Mouse (Mus musculus) heart, embryonic 10.5 days (tissue): ENCODE measurements around the gene Col18a1. TPM values are rescaled to one million over a fixed set of nuclear protein-coding genes. Genes with fewer than 3 reads are reported as not detected.

Experiments
- DNase-seq: peaks from one replicate; pipeline ENCODE4 v3.0.0-alpha.2; 2017; ENCODE audit warnings: low spot score
- H3K27ac ChIP-seq: fragments of 300-500 bp; sonication (generic); 2 replicates; pipeline ENCODE4 v1.5.1; 2016; ENCODE audit warnings: mild to moderate bottlenecking
- H3K27me3 ChIP-seq: fragments of 300-500 bp; sonication (generic); 2 replicates; pipeline ENCODE4 v1.6.1; 2016; ENCODE audit warnings: mild to moderate bottlenecking; ENCODE audit not compliant: poor library complexity, insufficient read depth, severe bottlenecking
- H3K36me3 ChIP-seq: fragments of 300-500 bp; sonication (generic); 2 replicates; pipeline ENCODE4 v1.6.1; 2016; ENCODE audit warnings: mild to moderate bottlenecking, moderate library complexity
- H3K4me1 ChIP-seq: fragments of 300-500 bp; sonication (generic); 2 replicates; pipeline ENCODE4 v1.6.1; 2016; ENCODE audit warnings: mild to moderate bottlenecking
- H3K4me3 ChIP-seq: fragments of 300-500 bp; sonication (generic); 2 replicates; pipeline ENCODE4 v1.5.1; 2016; ENCODE audit warnings: mild to moderate bottlenecking, moderate library complexity
- H3K9me3 ChIP-seq: fragments of 300-500 bp; sonication (generic); 2 replicates; pipeline ENCODE4 v1.6.1; 2016; ENCODE audit warnings: mild to moderate bottlenecking, moderate library complexity
- WGBS: fragments of 180-500 bp; shearing (Covaris S2); methylation state at CpG from one replicate; pipeline ENCODE4 v1.1.7; 2016; 5-methylcytosine and 5-hydroxymethylcytosine counted together
- polyA plus RNA-seq: library from polyadenylated mRNA; unstranded; fragments of >200 nt; fragmentation: Nextera tagmentation; extraction: Ambion mirVana; gene quantifications from 2 replicates; pipeline ENCODE4 v1.2.1, GENCODE M21; 2016

Gene Col18a1
- polyA plus RNA-seq, 1 experiment from 2014 or later: 232 TPM

DNA sequence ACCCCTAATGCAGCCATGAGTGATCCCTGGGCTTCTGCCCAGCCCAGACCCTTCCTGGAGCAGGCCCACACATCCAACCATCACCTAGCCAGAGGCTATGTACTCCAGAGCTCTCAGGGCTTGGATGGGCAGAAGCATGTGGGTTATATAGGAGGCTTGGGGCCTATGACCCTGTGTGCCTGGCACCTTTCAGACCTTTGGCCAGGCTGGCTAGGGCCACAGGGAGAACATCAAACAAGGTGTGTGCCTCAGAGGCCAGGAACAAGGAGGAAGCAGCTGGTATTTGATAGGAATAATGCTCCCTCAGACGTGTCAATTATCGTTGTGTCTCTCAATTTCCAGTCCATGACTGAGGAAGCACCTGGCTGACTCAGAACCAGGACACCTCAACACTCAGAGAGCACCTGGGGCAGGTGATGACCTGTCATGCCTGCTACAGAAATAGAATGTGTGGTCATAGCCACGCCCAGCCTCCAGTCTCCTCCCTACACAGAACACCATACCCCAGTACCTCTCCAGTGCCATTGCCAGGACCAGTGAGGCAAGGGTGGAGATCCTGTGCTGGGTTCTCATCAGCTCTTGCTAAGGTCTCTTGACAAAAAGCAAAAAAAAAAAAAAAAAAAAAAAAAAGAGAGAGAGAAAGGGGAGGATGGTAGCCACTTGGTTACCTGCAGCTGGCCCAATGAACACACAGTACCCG is 54.6 kb downstream of the Col18a1 start:
- WGBS: 83% methylated on average over 4 of the region's 4 CpGs
- H3K9me3 ChIP-seq: no peaks in the 10 kb centered on the region

DNA sequence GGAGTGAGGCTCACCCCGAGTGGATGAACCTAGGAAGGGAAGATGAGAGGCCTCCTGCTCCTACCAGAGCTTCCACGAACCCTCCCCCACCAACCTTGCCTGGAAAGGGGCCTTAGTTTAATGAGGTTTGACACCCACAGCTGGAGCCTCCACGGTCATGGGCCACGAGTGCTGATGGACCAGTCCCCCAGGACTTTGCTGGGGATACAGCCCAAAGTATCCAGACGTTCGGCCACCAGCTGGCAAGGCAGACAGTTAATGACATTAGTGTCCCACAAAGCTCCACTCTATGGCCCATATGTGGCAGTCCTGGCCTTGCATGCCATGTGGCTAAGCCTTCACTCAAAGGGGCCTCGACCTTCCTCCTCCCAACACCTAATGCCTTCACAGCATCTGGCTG is 55.5 kb downstream of the Col18a1 start:
- H3K9me3 ChIP-seq: no peaks in the 10 kb centered on the region
- WGBS: 64% methylated on average over 7 of the region's 7 CpGs
- DNase-seq: no peak
- H3K4me1 ChIP-seq: peaks cover 80% of the 10 kb centered on the region
- H3K27ac ChIP-seq: peak overlapping the region; percentile 42; the same call in 1 of the 2 replicates
- H3K27me3 ChIP-seq: no peaks in the 10 kb centered on the region
- peaks cover 29% of the 10 kb centered on the region for H3K36me3 ChIP-seq
- H3K4me3 ChIP-seq: no peak overlapping the region

More for the DNA sequence above, 54.6 kb downstream of the Col18a1 start:
- Histone ChIP-seq H3K27me3 (no peaks in the 10 kb centered on the region), H3K4me3 (no peak overlapping the region), H3K4me1 (peaks cover 88% of the 10 kb centered on the region), H3K27ac (peak overlapping the region; percentile 42; the same call in 1 of the 2 replicates), H3K36me3 (peaks cover 27% of the 10 kb centered on the region)
- DNase-seq: no peak

GRCm38 (mm10) chr10:77110010-77110409 is 56.3 kb downstream of the Col18a1 start:
- no peaks in the 10 kb centered on the region for H3K27me3 ChIP-seq
- H3K9me3 ChIP-seq: no peaks in the 10 kb centered on the region
- no peak for DNase-seq
- no peak overlapping the region for H3K4me3 ChIP-seq
- peaks cover 30% of the 10 kb centered on the region for H3K36me3 ChIP-seq
- H3K27ac ChIP-seq: peak overlapping the region; percentile 52
- 73% methylated on average over 9 of the region's 9 CpGs for WGBS
- peaks cover 80% of the 10 kb centered on the region for H3K4me1 ChIP-seq

GRCm38 (mm10) chr10:77108106-77108505 is 58.2 kb downstream of the Col18a1 start:
- Histone ChIP-seq H3K36me3 (peaks cover 28% of the 10 kb centered on the region), H3K4me1 (peaks cover 67% of the 10 kb centered on the region), H3K4me3 (no peak overlapping the region), H3K9me3 (no peaks in the 10 kb centered on the region), H3K27ac (peak overlapping the region; percentile 72; the same call in 1 of the 2 replicates), H3K27me3 (no peaks in the 10 kb centered on the region)
- no peak for DNase-seq
- 74% methylated on average over 4 of the region's 4 CpGs for WGBS

- no peaks in the 10 kb centered on the region for H3K27me3 ChIP-seq
- no peaks in the 10 kb centered on the region for H3K9me3 ChIP-seq
- no peak overlapping the region for H3K27ac ChIP-seq
- H3K36me3 ChIP-seq: peaks cover 9% of the 10 kb centered on the region; the same call in 1 of the 2 replicates
- no peak for DNase-seq
- peaks cover 34% of the 10 kb centered on the region for H3K4me1 ChIP-seq
- H3K4me3 ChIP-seq: no peak overlapping the region
Measured at GRCm38 (mm10) chr10:77104327-77104726, 62.0 kb downstream of the Col18a1 start.

- Histone ChIP-seq H3K27ac (no peak overlapping the region), H3K9me3 (no peaks in the 10 kb centered on the region), H3K27me3 (no peaks in the 10 kb centered on the region), H3K4me3 (no peak overlapping the region), H3K4me1 (peaks cover 31% of the 10 kb centered on the region), H3K36me3 (peaks cover 9% of the 10 kb centered on the region; the same call in 1 of the 2 replicates)
- no peak for DNase-seq
- 64% methylated on average over 8 of the region's 8 CpGs for WGBS
Measured at GRCm38 (mm10) chr10:77103689-77104088, 62.7 kb downstream of the Col18a1 start.

- Histone ChIP-seq H3K36me3 (peaks cover 22% of the 10 kb centered on the region), H3K4me1 (peaks cover 33% of the 10 kb centered on the region), H3K4me3 (no peak overlapping the region), H3K27ac (no peak overlapping the region), H3K27me3 (no peaks in the 10 kb centered on the region), H3K9me3 (no peaks in the 10 kb centered on the region)
- 87% methylated on average over 4 of the region's 4 CpGs for WGBS
- DNase-seq: no peak
Measured at GRCm38 (mm10) chr10:77099777-77100176, 66.6 kb downstream of the Col18a1 start.

DNA sequence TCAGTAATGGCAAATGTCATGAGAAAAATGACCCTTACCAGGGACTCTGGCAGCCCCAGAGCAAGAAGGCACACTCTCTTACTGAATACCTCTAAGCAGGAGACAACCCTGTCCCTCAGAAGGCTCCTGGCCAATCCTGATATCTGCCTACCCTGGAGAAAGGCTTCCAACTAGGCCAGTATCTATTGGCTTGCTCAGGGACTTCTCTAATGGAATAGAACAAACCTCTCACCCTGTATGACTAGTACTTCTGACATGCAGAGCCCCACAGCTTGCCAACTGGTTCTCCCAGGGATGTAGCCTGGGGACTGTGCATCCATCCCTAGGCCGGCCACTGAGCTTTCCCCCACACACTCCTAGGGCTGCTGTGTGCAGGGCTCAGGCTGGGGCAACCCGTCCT is 67.7 kb downstream of the Col18a1 start:
- H3K27ac ChIP-seq: peak overlapping the region; percentile 67; the same call in 1 of the 2 replicates

DNA sequence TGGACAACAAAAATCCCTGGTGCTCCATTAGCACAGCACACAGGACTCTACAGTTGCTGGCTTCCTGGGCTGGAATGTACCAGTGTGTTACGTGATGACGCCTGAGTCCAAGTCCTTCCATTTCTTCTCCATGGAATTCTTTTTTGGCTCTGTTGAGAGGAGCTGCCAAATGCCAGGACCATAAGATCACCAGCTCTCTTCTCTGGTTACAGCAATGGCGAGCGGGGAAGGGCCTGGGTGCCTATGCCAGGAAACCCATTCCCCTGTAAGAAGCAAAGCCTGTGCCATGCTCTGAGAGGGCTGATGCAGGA is 68.5 kb downstream of the Col18a1 start:
- 51% methylated on average over 4 of the region's 4 CpGs for WGBS
- no peak for DNase-seq
- H3K27ac ChIP-seq: peak overlapping the region; percentile 53
- H3K4me1 ChIP-seq: peaks cover 27% of the 10 kb centered on the region
- no peak overlapping the region for H3K4me3 ChIP-seq
- H3K27me3 ChIP-seq: no peaks in the 10 kb centered on the region
- H3K36me3 ChIP-seq: peaks cover 40% of the 10 kb centered on the region
- H3K9me3 ChIP-seq: peaks cover under 1% of the 10 kb centered on the region; the same call in 1 of the 2 replicates

More for the DNA sequence above, 67.7 kb downstream of the Col18a1 start:
- Histone ChIP-seq H3K4me1 (peaks cover 27% of the 10 kb centered on the region), H3K9me3 (no peaks in the 10 kb centered on the region), H3K36me3 (peaks cover 33% of the 10 kb centered on the region), H3K4me3 (no peak overlapping the region), H3K27me3 (no peaks in the 10 kb centered on the region)
- DNase-seq: no peak
- WGBS: 83% methylated on average over 2 of the region's 2 CpGs

DNA sequence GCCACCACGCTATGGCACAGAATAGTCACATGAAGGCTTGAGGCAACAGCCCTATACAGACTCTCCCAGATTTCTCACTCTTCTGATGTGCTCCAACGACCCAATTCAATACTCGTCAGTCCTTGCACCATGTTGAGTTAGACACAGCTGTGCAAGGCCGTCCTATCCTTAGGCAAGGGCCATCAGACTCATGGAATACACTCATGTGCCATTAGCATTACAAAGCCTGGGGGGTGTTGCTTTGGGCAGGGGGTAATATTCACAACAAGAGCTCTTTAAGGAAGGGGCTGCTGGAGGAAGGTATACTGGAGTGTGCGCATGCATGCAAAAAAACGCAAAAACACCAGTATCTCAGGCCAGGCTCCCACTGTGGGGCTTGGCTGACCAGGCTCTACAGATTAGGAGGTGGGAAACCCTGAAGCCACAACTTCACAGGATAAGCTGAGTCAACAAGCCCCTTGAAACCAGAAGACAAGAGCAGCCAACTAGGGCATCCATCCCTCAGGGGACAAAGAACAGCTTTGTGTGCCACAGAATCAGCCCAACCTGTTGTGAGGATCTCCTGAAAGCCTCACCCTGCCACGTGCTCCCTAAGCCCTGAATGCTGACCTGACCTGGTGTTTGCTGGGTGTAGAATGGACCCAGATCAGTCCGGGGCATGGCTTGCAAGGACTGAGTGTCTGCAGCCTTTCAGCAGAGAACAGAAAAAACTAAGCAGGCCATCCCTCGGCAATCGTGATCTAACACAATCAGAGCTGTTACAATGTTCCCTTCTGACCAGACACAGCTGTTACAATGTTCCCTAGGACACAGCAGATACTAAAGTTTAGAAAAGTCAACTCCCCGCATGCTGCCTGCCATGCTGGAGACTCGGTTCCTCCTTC is 69.1 kb downstream of the Col18a1 start:
- peaks cover 46% of the 10 kb centered on the region for H3K36me3 ChIP-seq
- no peak for DNase-seq

DNA sequence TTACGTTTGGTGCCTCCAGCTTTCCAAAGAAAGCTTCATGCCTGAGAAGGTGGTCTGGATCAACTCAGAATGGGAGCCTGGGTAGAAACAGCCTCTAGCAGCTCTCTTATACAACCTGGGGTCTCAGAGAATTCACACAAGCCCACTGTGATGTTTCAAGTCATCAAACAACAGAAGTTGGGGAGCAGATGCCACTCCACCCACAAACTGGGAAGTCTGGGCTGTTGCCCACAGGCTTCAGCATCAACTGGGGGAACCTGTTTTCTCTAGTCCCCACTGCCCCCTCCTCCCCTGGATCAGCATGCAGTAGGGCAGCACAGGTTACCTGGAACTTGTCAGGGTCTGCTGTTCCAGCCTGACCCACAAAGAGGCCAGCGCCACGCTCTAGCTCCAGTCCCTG is 70.7 kb downstream of the Col18a1 start:
- no peaks in the 10 kb centered on the region for H3K27me3 ChIP-seq
- no peak overlapping the region for H3K27ac ChIP-seq
- H3K9me3 ChIP-seq: peaks cover 5% of the 10 kb centered on the region
- WGBS: 89% methylated on average over 3 of the region's 3 CpGs
- peaks cover 36% of the 10 kb centered on the region for H3K4me1 ChIP-seq
- no peak for DNase-seq
- peaks cover 56% of the 10 kb centered on the region for H3K36me3 ChIP-seq
- H3K4me3 ChIP-seq: no peak overlapping the region

More for the DNA sequence above, 69.1 kb downstream of the Col18a1 start:
- no peaks in the 10 kb centered on the region for H3K27me3 ChIP-seq
- H3K4me3 ChIP-seq: no peak overlapping the region
- H3K4me1 ChIP-seq: peaks cover 27% of the 10 kb centered on the region
- H3K9me3 ChIP-seq: peaks cover 5% of the 10 kb centered on the region
- WGBS: 64% methylated on average over 12 of the region's 12 CpGs
- H3K27ac ChIP-seq: peak overlapping the region; percentile 53

GRCm38 (mm10) chr10:77093817-77094216 is 72.5 kb downstream of the Col18a1 start:
- peaks cover 47% of the 10 kb centered on the region for H3K4me1 ChIP-seq
- no peak for DNase-seq
- no peak overlapping the region for H3K4me3 ChIP-seq

DNA sequence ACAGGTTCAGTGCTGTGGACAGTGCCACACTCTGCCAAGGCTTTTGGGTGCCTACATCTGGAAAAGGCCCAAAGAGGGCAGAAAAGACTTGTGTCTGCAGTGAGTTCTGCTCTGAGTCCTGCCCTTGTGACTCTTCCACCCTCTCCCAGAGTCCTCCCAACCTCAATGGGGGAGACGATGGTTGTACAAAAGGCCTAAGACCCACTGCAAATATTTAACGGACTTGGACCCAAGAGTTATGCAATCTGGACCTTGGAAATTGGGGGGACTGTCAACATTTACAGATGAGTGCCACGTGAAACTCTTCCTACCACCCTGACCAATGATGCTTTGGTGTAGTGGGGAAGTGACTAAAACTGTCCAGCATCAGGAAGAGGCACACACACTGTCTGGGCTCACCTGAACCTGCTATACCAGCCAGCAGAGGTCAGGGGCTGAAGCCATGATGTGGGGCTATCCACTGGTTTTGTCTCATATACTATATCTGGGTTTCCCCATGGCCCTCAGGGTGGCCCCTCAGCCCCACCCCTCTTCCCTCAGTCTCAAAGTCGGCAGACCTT is 74.7 kb downstream of the Col18a1 start:
- Histone ChIP-seq H3K36me3 (peaks cover 74% of the 10 kb centered on the region), H3K27ac (no peak overlapping the region)
- DNase-seq: no peak

More at GRCm38 (mm10) chr10:77093817-77094216, 72.5 kb downstream of the Col18a1 start:
- H3K36me3 ChIP-seq: peaks cover 57% of the 10 kb centered on the region
- H3K27ac ChIP-seq: no peak overlapping the region
- H3K27me3 ChIP-seq: no peaks in the 10 kb centered on the region
- H3K9me3 ChIP-seq: peaks cover 5% of the 10 kb centered on the region

More for the DNA sequence above, 74.7 kb downstream of the Col18a1 start:
- WGBS: 82% methylated on average over 4 of the region's 4 CpGs
- Histone ChIP-seq H3K9me3 (peaks cover 5% of the 10 kb centered on the region), H3K4me1 (peaks cover 30% of the 10 kb centered on the region), H3K27me3 (no peaks in the 10 kb centered on the region), H3K4me3 (no peak overlapping the region)
